Comparison of ENCODE assay signal across 26 mouse cellular contexts in the genomic region with DNA sequence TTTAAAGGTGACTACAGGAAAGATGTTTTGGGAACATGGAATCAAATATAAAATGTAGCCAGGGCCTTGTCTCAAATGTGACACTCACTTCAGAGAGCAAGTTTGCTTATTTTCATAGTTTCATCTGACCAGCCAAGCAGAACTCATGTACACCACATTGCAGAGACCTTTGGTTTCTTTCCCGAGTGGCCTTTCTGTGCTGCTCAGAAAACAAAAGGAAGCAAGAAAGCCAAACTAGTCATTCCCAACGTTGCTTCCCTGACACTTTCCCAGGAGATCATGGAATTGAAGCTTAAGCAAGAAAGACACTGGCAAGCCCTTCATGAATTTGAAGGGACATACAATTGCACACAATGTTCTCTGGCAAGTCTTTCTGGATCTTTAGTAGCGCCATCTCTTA.
A peak's percentile ranks its signal among the peaks of the same experiment; 100 is the strongest.
DNase-seq lines count a peak whose midpoint lies in the region; ATAC-seq lines count a peak whose summit lies in the region.
"Had no signal": no experiment of that assay in that cellular context is flagged by ENCODE, and none has a peak within 500 bp of the region (broad histone marks: within the 10 kb centered on the region; RNA-seq: fewer than 3 reads in every experiment).

No protein-coding gene starts in this region.

- 52% methylated on average over 3 of the region's 3 CpGs for WGBS in kidney, embryonic 14.5 days
- 43% methylated on average over 3 of the region's 3 CpGs for WGBS in kidney, embryonic 16.5 days

- no peak overlapping the region for H3K27ac ChIP-seq in kidney, embryonic 14.5 days (ENCODE audit: low read depth, low read length)
- no peak overlapping the region for H3K27ac ChIP-seq in kidney, embryonic 16.5 days (ENCODE audit: low read length)
- H3K27ac ChIP-seq: embryonic facial prominence, embryonic 12.5 days; embryonic facial prominence, embryonic 15.5 days; heart, adult 2 months; heart, embryonic 10.5 days; heart, embryonic 13.5 days; hindbrain, embryonic 14.5 days; hindbrain, postnatal 0 days had no signal

- H3K4me1 ChIP-seq in kidney, embryonic 14.5 days (ENCODE audit: control insufficient read depth, insufficient read depth, low read length): peaks cover 4% of the 10 kb centered on the region; the same call in 1 of the 2 replicates
- H3K4me1 ChIP-seq in kidney, embryonic 16.5 days (ENCODE audit: insufficient read depth, low read length): peaks cover 4% of the 10 kb centered on the region; the same call in 1 of the 2 replicates
- H3K4me1 ChIP-seq: embryonic facial prominence, embryonic 15.5 days; heart, embryonic 10.5 days; heart, embryonic 13.5 days had no signal

- ATAC-seq in kidney, embryonic 14.5 days (ENCODE audit: low FRiP score, low TSS enrichment): no peak
- no peak for ATAC-seq in kidney, embryonic 16.5 days (ENCODE audit: low FRiP score, low TSS enrichment)
- ATAC-seq: activated CD4-positive, CD25-positive, alpha-beta regulatory T cell, adult 4 months; CD4-positive, CD25-positive, alpha-beta regulatory T cell, adult 4 months; forebrain, embryonic 14.5 days; forebrain, postnatal 0 days; hindbrain, postnatal 0 days had no signal

- no peak overlapping the region for H3K4me2 ChIP-seq in kidney, embryonic 14.5 days (replicated peaks; ENCODE audit: low read depth, low read length)
- no peak overlapping the region for H3K4me2 ChIP-seq in kidney, embryonic 16.5 days (replicated peaks; ENCODE audit: low read depth, low read length)
- H3K4me2 ChIP-seq: embryonic facial prominence, embryonic 12.5 days; embryonic facial prominence, embryonic 15.5 days; heart, embryonic 13.5 days; hindbrain, embryonic 14.5 days had no signal

- no peaks in the 10 kb centered on the region for H3K27me3 ChIP-seq in kidney, embryonic 14.5 days (ENCODE audit: control insufficient read depth, insufficient read depth, low read length)
- H3K27me3 ChIP-seq in kidney, embryonic 16.5 days (ENCODE audit: insufficient read depth, low read length): no peaks in the 10 kb centered on the region
- H3K27me3 ChIP-seq: embryonic facial prominence, embryonic 12.5 days; embryonic facial prominence, embryonic 15.5 days; heart, embryonic 13.5 days had no signal

- H3K36me3 ChIP-seq in kidney, embryonic 14.5 days (ENCODE audit: control insufficient read depth, insufficient read depth, low read length): no peaks in the 10 kb centered on the region
- no peaks in the 10 kb centered on the region for H3K36me3 ChIP-seq in kidney, embryonic 16.5 days (ENCODE audit: insufficient read depth, low read length)
- H3K36me3 ChIP-seq: embryonic facial prominence, embryonic 12.5 days; embryonic facial prominence, embryonic 15.5 days; heart, embryonic 10.5 days; heart, embryonic 13.5 days had no signal

- H3K4me3 ChIP-seq in kidney, embryonic 14.5 days (ENCODE audit: low read length): no peak overlapping the region
- H3K4me3 ChIP-seq in kidney, embryonic 16.5 days (ENCODE audit: low read length): no peak overlapping the region
- H3K4me3 ChIP-seq: embryonic facial prominence, embryonic 12.5 days; embryonic facial prominence, embryonic 15.5 days; heart, adult 2 months; heart, embryonic 10.5 days; heart, embryonic 13.5 days had no signal

- H3K9me3 ChIP-seq in kidney, embryonic 14.5 days (ENCODE audit: control insufficient read depth, low read length): no peaks in the 10 kb centered on the region
- H3K9me3 ChIP-seq in kidney, embryonic 16.5 days (ENCODE audit: low read length): no peaks in the 10 kb centered on the region
- H3K9me3 ChIP-seq: embryonic facial prominence, embryonic 12.5 days; embryonic facial prominence, embryonic 15.5 days; heart, embryonic 10.5 days; heart, embryonic 13.5 days had no signal

- DNase-seq in kidney, adult 8-10 months: peak; percentile 33 to 37
- DNase-seq in kidney, postnatal 14 days: peak; percentile 27
- peak; percentile 73 for DNase-seq in adipocyte (ENCODE audit: low spot score)
- DNase-seq in skeletal muscle tissue, adult 2 months (ENCODE audit: low read depth, low spot score): peak; percentile 4
- DNase-seq in frontal cortex, postnatal 36 days (ENCODE audit: low spot score in 2 of 2): no peak
- DNase-seq: adrenal gland, postnatal 10 days; cerebellum, adult 11 months; cerebellum, adult 2 months; cerebellum, adult 9-11 months; cerebellum, postnatal 25 days; forebrain, postnatal 0 days; gastrocnemius, postnatal 25 days; heart, adult 2 months; heart, postnatal 14 days; heart, postnatal 4 days had no signal

- H3K9ac ChIP-seq in kidney, embryonic 14.5 days (ENCODE audit: low read depth, low read length): no peak overlapping the region
- no peak overlapping the region for H3K9ac ChIP-seq in kidney, embryonic 16.5 days (replicated peaks; ENCODE audit: low read length)
- H3K9ac ChIP-seq: embryonic facial prominence, embryonic 12.5 days; embryonic facial prominence, embryonic 15.5 days; forebrain, postnatal 0 days; heart, embryonic 13.5 days; hindbrain, embryonic 14.5 days had no signal

Comparison
In these comparisons a context has a peak if more than half of its experiments do, and no peak if none do; other contexts are left out.
1. DNase-seq: peak in kidney, adult 8-10 months (2 of 2), kidney, postnatal 14 days (single experiment), adipocyte (single experiment) and skeletal muscle tissue, adult 2 months (single experiment); none in frontal cortex, postnatal 36 days (0 of 2).